Mouse (Mus musculus): ENCODE measurements around the gene Kazald1. TPM values are rescaled to one million over a fixed set of nuclear protein-coding genes. Genes with fewer than 3 reads are reported as not detected.

Gene Kazald1
- polyA plus RNA-seq, 1 experiment: 0.54 TPM

GRCm38 (mm10) chr19:45047935-45048643 lies 27.0 kb upstream of the Kazald1 start:
- Histone ChIP-seq H3K27me3 (replicated peaks) (peaks cover 36% of the 10 kb centered on the region), H3K9me3 (no peaks in the 10 kb centered on the region), H3K36me3 (replicated peaks; ENCODE audit: low read length) (peaks cover 40% of the 10 kb centered on the region), H3K4me3 (replicated peaks) (peak overlapping the region; percentile 91), H3K4me1 (peaks cover 57% of the 10 kb centered on the region)
- no peak for TF ChIP-seq GATA1 (IDR thresholded peaks at IDR 0.05; ENCODE audit: borderline replicate concordance, low read length)
- TF ChIP-seq FLI1 (IDR thresholded peaks at IDR 0.05; ENCODE audit: low read length): no peak

- H3K9me3 ChIP-seq: no peaks in the 10 kb centered on the region
- peaks cover 29% of the 10 kb centered on the region for H3K27me3 ChIP-seq (replicated peaks)
- peaks cover 63% of the 10 kb centered on the region for H3K4me1 ChIP-seq
- peak overlapping the region; percentile 91 for H3K4me3 ChIP-seq (replicated peaks)
- TF ChIP-seq GATA1 (IDR thresholded peaks at IDR 0.05; ENCODE audit: borderline replicate concordance, low read length): no peak
- TF ChIP-seq FLI1 (IDR thresholded peaks at IDR 0.05; ENCODE audit: low read length): no peak
- peaks cover 46% of the 10 kb centered on the region for H3K36me3 ChIP-seq (replicated peaks; ENCODE audit: low read length)
These were observed 26.2 kb upstream of the Kazald1 start for GRCm38 (mm10) chr19:45048644-45049365.

GRCm38 (mm10) chr19:45049523-45049922 lies 25.5 kb upstream of the Kazald1 start:
- Histone ChIP-seq H3K27me3 (replicated peaks) (peaks cover 23% of the 10 kb centered on the region), H3K9me3 (no peaks in the 10 kb centered on the region), H3K4me1 (peaks cover 68% of the 10 kb centered on the region), H3K4me3 (replicated peaks) (no peak overlapping the region), H3K36me3 (replicated peaks; ENCODE audit: low read length) (peaks cover 48% of the 10 kb centered on the region)
- TF ChIP-seq GATA1 (IDR thresholded peaks at IDR 0.05; ENCODE audit: borderline replicate concordance, low read length) (no peak), FLI1 (IDR thresholded peaks at IDR 0.05; ENCODE audit: low read length) (no peak)

GRCm38 (mm10) chr19:45053451-45053850 lies 21.6 kb upstream of the Kazald1 start:
- peaks cover 53% of the 10 kb centered on the region for H3K36me3 ChIP-seq (replicated peaks; ENCODE audit: low read length)
- TF ChIP-seq GATA1 (IDR thresholded peaks at IDR 0.05; ENCODE audit: borderline replicate concordance, low read length): no peak
- TF ChIP-seq FLI1 (IDR thresholded peaks at IDR 0.05; ENCODE audit: low read length): no peak
- peaks cover 77% of the 10 kb centered on the region for H3K4me1 ChIP-seq
- no peak overlapping the region for H3K4me3 ChIP-seq (replicated peaks)
- H3K27me3 ChIP-seq (replicated peaks): no peaks in the 10 kb centered on the region
- no peaks in the 10 kb centered on the region for H3K9me3 ChIP-seq

- H3K4me3 ChIP-seq (replicated peaks): peak overlapping the region; percentile 86
- H3K9me3 ChIP-seq: no peaks in the 10 kb centered on the region
- peaks cover 69% of the 10 kb centered on the region for H3K4me1 ChIP-seq
- H3K36me3 ChIP-seq (replicated peaks; ENCODE audit: low read length): peaks cover 40% of the 10 kb centered on the region
- TF ChIP-seq GATA1 (IDR thresholded peaks at IDR 0.05; ENCODE audit: borderline replicate concordance, low read length) (no peak), FLI1 (IDR thresholded peaks at IDR 0.05; ENCODE audit: low read length) (no peak)
- H3K27me3 ChIP-seq (replicated peaks): no peaks in the 10 kb centered on the region
These were observed 19.9 kb upstream of the Kazald1 start for GRCm38 (mm10) chr19:45054892-45055690.

GRCm38 (mm10) chr19:45056364-45056763 lies 18.7 kb upstream of the Kazald1 start:
- TF ChIP-seq GATA1 (IDR thresholded peaks at IDR 0.05; ENCODE audit: borderline replicate concordance, low read length): no peak
- TF ChIP-seq FLI1 (IDR thresholded peaks at IDR 0.05; ENCODE audit: low read length): no peak
- Histone ChIP-seq H3K4me1 (peaks cover 78% of the 10 kb centered on the region), H3K36me3 (replicated peaks; ENCODE audit: low read length) (peaks cover 28% of the 10 kb centered on the region), H3K4me3 (replicated peaks) (peak overlapping the region; percentile 40), H3K9me3 (no peaks in the 10 kb centered on the region), H3K27me3 (replicated peaks) (no peaks in the 10 kb centered on the region)

GRCm38 (mm10) chr19:45056908-45057698 lies 17.9 kb upstream of the Kazald1 start:
- Histone ChIP-seq H3K36me3 (replicated peaks; ENCODE audit: low read length) (peaks cover 23% of the 10 kb centered on the region), H3K4me1 (peaks cover 77% of the 10 kb centered on the region), H3K9me3 (no peaks in the 10 kb centered on the region), H3K4me3 (replicated peaks) (peak overlapping the region; percentile 79), H3K27me3 (replicated peaks) (no peaks in the 10 kb centered on the region)
- TF ChIP-seq GATA1 (IDR thresholded peaks at IDR 0.05; ENCODE audit: borderline replicate concordance, low read length): no peak
- no peak for TF ChIP-seq FLI1 (IDR thresholded peaks at IDR 0.05; ENCODE audit: low read length)

GRCm38 (mm10) chr19:45057724-45058112 lies 17.3 kb upstream of the Kazald1 start:
- peak overlapping the region; percentile 97 for H3K4me3 ChIP-seq (replicated peaks)
- H3K36me3 ChIP-seq (replicated peaks; ENCODE audit: low read length): peaks cover 22% of the 10 kb centered on the region
- peaks cover 76% of the 10 kb centered on the region for H3K4me1 ChIP-seq
- no peaks in the 10 kb centered on the region for H3K27me3 ChIP-seq (replicated peaks)
- TF ChIP-seq FLI1 (IDR thresholded peaks at IDR 0.05; ENCODE audit: low read length) (no peak), GATA1 (IDR thresholded peaks at IDR 0.05; ENCODE audit: borderline replicate concordance, low read length) (no peak)
- H3K9me3 ChIP-seq: peaks cover 5% of the 10 kb centered on the region; the same call in 1 of the 2 replicates

Measured in megakaryocyte, embryonic 14.5 days (primary cell).